In the genomic region with DNA sequence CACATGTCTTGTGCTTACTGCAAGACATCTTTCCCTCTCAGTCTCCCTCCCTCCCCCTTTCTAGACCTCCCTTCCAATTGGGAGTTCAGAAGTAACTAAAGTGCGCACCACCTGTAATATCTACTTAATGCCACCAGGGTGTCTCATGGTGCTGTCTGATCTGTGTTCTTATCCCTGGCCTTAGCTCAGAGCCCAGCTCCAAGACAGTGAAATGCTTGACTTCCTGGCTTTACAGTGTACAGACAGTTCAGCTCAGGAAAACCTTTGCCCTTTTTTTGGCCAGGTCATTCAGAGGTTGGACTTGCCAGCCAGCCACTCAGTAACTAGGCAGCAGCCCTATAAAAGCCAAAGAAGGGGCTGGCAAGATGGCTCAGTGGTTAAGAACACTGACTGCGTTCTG, we compare ENCODE assay signal across 8 mouse cellular contexts. TPM values are rescaled to one million over a fixed set of nuclear protein-coding genes. Genes with fewer than 3 reads are reported as not detected.
DNase-seq lines count a peak whose midpoint lies in the region; ATAC-seq and TF ChIP-seq lines count a peak whose summit lies in the region.

No protein-coding gene starts in this region.

- no peak overlapping the region for H3K27ac ChIP-seq in limb, embryonic 11.5 days (replicated peaks; ENCODE audit: low read depth, low read length)
- no peak overlapping the region for H3K27ac ChIP-seq in limb, embryonic 10.5 days
- H3K27ac ChIP-seq in bone marrow, adult 2 months (ENCODE audit: control insufficient read depth, insufficient read depth, low read depth, low read length, poor library complexity), result no peak overlapping the region
- no peak overlapping the region for H3K27ac ChIP-seq in forebrain, embryonic 12.5 days
- no peak overlapping the region for H3K27ac ChIP-seq in hindbrain, embryonic 14.5 days
- no peak overlapping the region for H3K27ac ChIP-seq in liver, adult 2 months (replicated peaks; ENCODE audit: insufficient read depth, low read depth, low read length)

- peak; percentile 69 for ATAC-seq in limb, embryonic 11.5 days (ENCODE audit: insufficient number of reproducible peaks, low FRiP score, low TSS enrichment, low read depth)
- peak; percentile 75 for ATAC-seq in forebrain, embryonic 12.5 days (ENCODE audit: low FRiP score)
- ATAC-seq in hindbrain, embryonic 14.5 days (ENCODE audit: low FRiP score), result peak; percentile 79
- peak; percentile 95 for ATAC-seq in monocyte, adult 5-6 weeks (replicated peaks; ENCODE audit: insufficient number of reproducible peaks, low FRiP score, low TSS enrichment, poor library complexity, severe bottlenecking)

- H3K4me3 ChIP-seq in limb, embryonic 11.5 days (ENCODE audit: low read depth, low read length), result no peak overlapping the region
- H3K4me3 ChIP-seq in limb, embryonic 10.5 days, result no peak overlapping the region
- no peak overlapping the region for H3K4me3 ChIP-seq in bone marrow, adult 2 months (replicated peaks; ENCODE audit: control insufficient read depth, low read depth, low read length)
- no peak overlapping the region for H3K4me3 ChIP-seq in forebrain, embryonic 12.5 days (replicated peaks)
- H3K4me3 ChIP-seq in hindbrain, embryonic 14.5 days (replicated peaks; ENCODE audit: low read length), result no peak overlapping the region
- no peak overlapping the region for H3K4me3 ChIP-seq in liver, adult 2 months (ENCODE audit: insufficient read depth, low read depth, low read length)

- TF ChIP-seq CTCF in bone marrow, adult 2 months (IDR thresholded peaks at IDR 0.05; ENCODE audit: control insufficient read depth, insufficient read depth, low read length), result peak; percentile 55
- TF ChIP-seq CTCF in liver, adult 2 months (IDR thresholded peaks at IDR 0.05; ENCODE audit: low read depth, low read length), result peak; percentile 62

- H3K9me3 ChIP-seq in limb, embryonic 11.5 days (ENCODE audit: control insufficient read depth, low read length), result no peaks in the 10 kb centered on the region
- no peaks in the 10 kb centered on the region for H3K9me3 ChIP-seq in limb, embryonic 10.5 days (replicated peaks)
- H3K9me3 ChIP-seq in forebrain, embryonic 12.5 days, result no peaks in the 10 kb centered on the region
- H3K9me3 ChIP-seq in hindbrain, embryonic 14.5 days (ENCODE audit: control insufficient read depth, low read length), result no peaks in the 10 kb centered on the region

- TF ChIP-seq POLR2A in bone marrow, adult 2 months (IDR thresholded peaks at IDR 0.05; ENCODE audit: borderline replicate concordance, control insufficient read depth, low read depth, low read length), result no peak
- TF ChIP-seq POLR2A in liver, adult 2 months (IDR thresholded peaks at IDR 0.05; ENCODE audit: extremely low read depth, insufficient read depth, low read length), result no peak

- no peaks in the 10 kb centered on the region for H3K36me3 ChIP-seq in limb, embryonic 11.5 days (ENCODE audit: control insufficient read depth, insufficient read depth, low read length)
- H3K36me3 ChIP-seq in limb, embryonic 10.5 days, result peaks cover 11% of the 10 kb centered on the region
- H3K36me3 ChIP-seq in forebrain, embryonic 12.5 days (replicated peaks), result 0 out of 2 replicates have a peak, but pooled peaks cover 2% of the 10 kb centered on the region
- peaks cover 11% of the 10 kb centered on the region for H3K36me3 ChIP-seq in hindbrain, embryonic 14.5 days (replicated peaks; ENCODE audit: control insufficient read depth, insufficient read depth)
- no peaks in the 10 kb centered on the region for H3K36me3 ChIP-seq in liver, adult 2 months (ENCODE audit: control insufficient read depth, insufficient read depth, low read length)

- H3K79me2 ChIP-seq in liver, adult 2 months (ENCODE audit: control insufficient read depth, insufficient read depth, low read length), result no peaks in the 10 kb centered on the region

- 41% methylated on average over 2 of the region's 2 CpGs for WGBS in limb, embryonic 11.5 days
- 49% methylated on average over 2 of the region's 2 CpGs for WGBS in limb, embryonic 10.5 days
- WGBS in bone marrow, adult 2 months, result 46% methylated on average over 2 of the region's 2 CpGs
- WGBS in forebrain, embryonic 12.5 days, result 50% methylated on average over 2 of the region's 2 CpGs
- 45% methylated on average over 2 of the region's 2 CpGs for WGBS in hindbrain, embryonic 14.5 days
- 29% methylated on average over 2 of the region's 2 CpGs for WGBS in liver, adult 2 months

- H3K27me3 ChIP-seq in limb, embryonic 11.5 days (ENCODE audit: control insufficient read depth, insufficient read depth, low read length), result no peaks in the 10 kb centered on the region
- no peaks in the 10 kb centered on the region for H3K27me3 ChIP-seq in limb, embryonic 10.5 days (ENCODE audit: low read depth, poor library complexity, severe bottlenecking)
- no peaks in the 10 kb centered on the region for H3K27me3 ChIP-seq in forebrain, embryonic 12.5 days
- no peaks in the 10 kb centered on the region for H3K27me3 ChIP-seq in hindbrain, embryonic 14.5 days (ENCODE audit: control insufficient read depth, insufficient read depth, low read length)
- H3K27me3 ChIP-seq in liver, adult 2 months (ENCODE audit: control insufficient read depth, insufficient read depth, low read length), result no peaks in the 10 kb centered on the region

- no peaks in the 10 kb centered on the region for H3K4me1 ChIP-seq in limb, embryonic 11.5 days (ENCODE audit: control insufficient read depth, insufficient read depth, low read length)
- no peaks in the 10 kb centered on the region for H3K4me1 ChIP-seq in limb, embryonic 10.5 days
- H3K4me1 ChIP-seq in bone marrow, adult 2 months (ENCODE audit: control insufficient read depth, insufficient read depth, low read length), result no peaks in the 10 kb centered on the region
- no peaks in the 10 kb centered on the region for H3K4me1 ChIP-seq in forebrain, embryonic 12.5 days
- H3K4me1 ChIP-seq in hindbrain, embryonic 14.5 days (replicated peaks; ENCODE audit: control insufficient read depth, insufficient read depth, low read length), result no peaks in the 10 kb centered on the region
- peaks cover 2% of the 10 kb centered on the region for H3K4me1 ChIP-seq in liver, adult 2 months (ENCODE audit: control insufficient read depth, insufficient read depth, low read length)

- no peak overlapping the region for H3K9ac ChIP-seq in limb, embryonic 11.5 days (ENCODE audit: low read length)
- no peak overlapping the region for H3K9ac ChIP-seq in forebrain, embryonic 12.5 days
- no peak overlapping the region for H3K9ac ChIP-seq in hindbrain, embryonic 14.5 days
- no peak overlapping the region for H3K9ac ChIP-seq in liver, adult 2 months (ENCODE audit: low read depth, low read length)

- no peak overlapping the region for H3K4me2 ChIP-seq in limb, embryonic 11.5 days (ENCODE audit: low read depth, severe bottlenecking)
- no peak overlapping the region for H3K4me2 ChIP-seq in forebrain, embryonic 12.5 days
- H3K4me2 ChIP-seq in hindbrain, embryonic 14.5 days (replicated peaks), result no peak overlapping the region

- peak; percentile 42 for DNase-seq in limb, embryonic 11.5 days (ENCODE audit: low spot score)
- no peak for DNase-seq in limb, embryonic 10.5 days (ENCODE audit: low spot score)
- DNase-seq in hindbrain, embryonic 14.5 days (ENCODE audit: low spot score), result peak; percentile 72
- peak; percentile 86 for DNase-seq in liver, adult 2 months (ENCODE audit: extremely low read depth, low read depth, low spot score)
- no peak for DNase-seq in right cerebral cortex, adult 2 months (ENCODE audit: low spot score in 2 of 2)

RNA-seq across cellular contexts. Expression of gene Vezf1, which starts 8.9 kb away (rescaled TPM):
- 63.7 and 67.5 TPM in 2 replicates for polyA plus RNA-seq in limb, embryonic 11.5 days (2014; fragmentation: Nextera tagmentation; extraction: Ambion mirVana)
- 54.6 and 59.2 TPM in 2 replicates for polyA plus RNA-seq in limb, embryonic 10.5 days (2016; fragmentation: Nextera tagmentation; extraction: Ambion mirVana)
- polyA plus RNA-seq in bone marrow, adult 2 months (2011; ENCODE audit: insufficient read depth, insufficient read length, low replicate concordance, missing spikeins), result 10.8 and 16.7 TPM in 2 replicates
- 84.8 and 91.5 TPM in 2 replicates for polyA plus RNA-seq in forebrain, embryonic 12.5 days (2016; fragmentation: Nextera tagmentation; extraction: Ambion mirVana)
- 48.3 and 50.2 TPM in 2 replicates for polyA plus RNA-seq in hindbrain, embryonic 14.5 days (2014; fragmentation: Nextera tagmentation; extraction: Ambion mirVana)
- 5.8 and 6.6 TPM in 2 replicates for total RNA-seq in liver, adult 2 months (2014; rRNA removed)
- 3.6 and 3.8 TPM in 2 replicates for polyA plus RNA-seq in liver, adult 2 months (2012; rRNA removed)
- 45.9 to 57.0 TPM (median 46.6 TPM) in 3 replicates for total RNA-seq in monocyte, adult 5-6 weeks (2017)

RNA-seq across cellular contexts. Expression of gene Srsf1, which starts 12.0 kb away (rescaled TPM):
- 500 and 537 TPM in 2 replicates for polyA plus RNA-seq in limb, embryonic 11.5 days (2014; fragmentation: Nextera tagmentation; extraction: Ambion mirVana)
- 365 and 415 TPM in 2 replicates for polyA plus RNA-seq in limb, embryonic 10.5 days (2016; fragmentation: Nextera tagmentation; extraction: Ambion mirVana)
- 219 and 249 TPM in 2 replicates for polyA plus RNA-seq in bone marrow, adult 2 months (2011; ENCODE audit: insufficient read depth, insufficient read length, low replicate concordance, missing spikeins)
- 564 and 577 TPM in 2 replicates for polyA plus RNA-seq in forebrain, embryonic 12.5 days (2016; fragmentation: Nextera tagmentation; extraction: Ambion mirVana)
- polyA plus RNA-seq in hindbrain, embryonic 14.5 days (2014; fragmentation: Nextera tagmentation; extraction: Ambion mirVana), result 252 and 290 TPM in 2 replicates
- 72.0 and 84.0 TPM in 2 replicates for total RNA-seq in liver, adult 2 months (2014; rRNA removed)
- 33.4 and 44.1 TPM in 2 replicates for polyA plus RNA-seq in liver, adult 2 months (2012; rRNA removed)
- 220 to 406 TPM (median 277 TPM) in 3 replicates for total RNA-seq in monocyte, adult 5-6 weeks (2017)

RNA-seq across cellular contexts. Expression of gene Cuedc1, which starts 38.7 kb away (rescaled TPM):
- polyA plus RNA-seq in limb, embryonic 11.5 days (2014; fragmentation: Nextera tagmentation; extraction: Ambion mirVana), result 14.3 and 15.7 TPM in 2 replicates
- 15.0 and 22.6 TPM in 2 replicates for polyA plus RNA-seq in limb, embryonic 10.5 days (2016; fragmentation: Nextera tagmentation; extraction: Ambion mirVana)
- polyA plus RNA-seq in bone marrow, adult 2 months (2011; ENCODE audit: insufficient read depth, insufficient read length, low replicate concordance, missing spikeins), result 14.4 and 15.9 TPM in 2 replicates
- polyA plus RNA-seq in forebrain, embryonic 12.5 days (2016; fragmentation: Nextera tagmentation; extraction: Ambion mirVana), result 41.1 and 42.5 TPM in 2 replicates
- 32.4 and 37.8 TPM in 2 replicates for polyA plus RNA-seq in hindbrain, embryonic 14.5 days (2014; fragmentation: Nextera tagmentation; extraction: Ambion mirVana)
- 0.87 and 1.5 TPM in 2 replicates for total RNA-seq in liver, adult 2 months (2014; rRNA removed)
- polyA plus RNA-seq in liver, adult 2 months (2012; rRNA removed), result 1.1 and 1.7 TPM in 2 replicates
- 5.8 to 24.0 TPM (median 11.9 TPM) in 3 replicates for total RNA-seq in monocyte, adult 5-6 weeks (2017)

Comparison
In these comparisons a context has a peak if more than half of its experiments do, and no peak if none do; other contexts are left out.
1. DNase-seq: peak in limb, embryonic 11.5 days (single experiment), hindbrain, embryonic 14.5 days (single experiment) and liver, adult 2 months (single experiment); none in limb, embryonic 10.5 days (single experiment) and right cerebral cortex, adult 2 months (0 of 2).
2. Peak in every context shown above with its lines, with median percentiles within 50 percentile points of each other: ATAC-seq.